Mouse (Mus musculus) intestine, embryonic 14.5 days (tissue): ENCODE data around the gene Ccdc185. TPM values are rescaled to one million over a fixed set of nuclear protein-coding genes. Genes with fewer than 3 reads are reported as not detected.

Source experiments
- ATAC-seq: fragments of 200-750 bp; cut with Nextera tagmentation; replicated peaks from 2 replicates; pipeline ENCODE4 v1.8.0; 2017; ENCODE audit warnings: low read depth, moderate number of reproducible peaks, moderate TSS enrichment, moderate library complexity; ENCODE audit not compliant: low FRiP score, low TSS enrichment
- DNase-seq: peaks from one replicate; pipeline ENCODE4 v3.0.0-alpha.2; 2018; ENCODE audit warnings: low spot score
- H3K27ac ChIP-seq: fragments of 300-500 bp; sonication (generic); 2 replicates; pipeline ENCODE4 v1.5.1; 2014; ENCODE audit warnings: low read depth, mild to moderate bottlenecking, control low read depth
- H3K27me3 ChIP-seq: fragments of 300-500 bp; sonication (generic); replicated peaks from 2 replicates; pipeline ENCODE4 v1.6.1; 2014; ENCODE audit warnings: low read length, control low read depth; ENCODE audit not compliant: control insufficient read depth, insufficient read depth
- H3K36me3 ChIP-seq: fragments of 300-500 bp; sonication (generic); 2 replicates; pipeline ENCODE4 v1.6.1; 2014; ENCODE audit warnings: low read length, control low read depth; ENCODE audit not compliant: control insufficient read depth, insufficient read depth
- H3K4me1 ChIP-seq: fragments of 300-500 bp; sonication (generic); replicated peaks from 2 replicates; pipeline ENCODE4 v1.6.1; 2014; ENCODE audit warnings: low read length, control low read depth, mixed read lengths; ENCODE audit not compliant: control insufficient read depth, insufficient read depth
- H3K4me2 ChIP-seq: fragments of 300-500 bp; sonication (generic); 2 replicates; pipeline ENCODE4 v1.6.1; 2014; ENCODE audit warnings: low read length
- H3K4me3 ChIP-seq: fragments of 300-500 bp; sonication (generic); 2 replicates; pipeline ENCODE4 v1.5.1; 2014; ENCODE audit warnings: low read depth, low read length, control low read depth, mixed read lengths
- H3K9ac ChIP-seq: fragments of 300-500 bp; sonication (generic); 2 replicates; pipeline ENCODE4 v1.6.1; 2014; ENCODE audit warnings: mild to moderate bottlenecking, low read length
- H3K9me3 ChIP-seq: fragments of 300-500 bp; sonication (generic); 2 replicates; pipeline ENCODE4 v1.6.1; 2016; ENCODE audit warnings: low read length, control low read depth; ENCODE audit not compliant: control insufficient read depth
- WGBS: fragments of 180-500 bp; shearing (Covaris S2); extraction: QIAGEN DNeasy Blood & Tissue Kit; methylation state at CpG from one replicate; pipeline ENCODE4 v1.1.7; 2014; 5-methylcytosine and 5-hydroxymethylcytosine counted together
- polyA plus RNA-seq: library from polyadenylated mRNA; unstranded; fragments of >200 nt; fragmentation: Nextera tagmentation; extraction: Ambion mirVana; gene quantifications from 2 replicates; pipeline ENCODE4 v1.2.1, GENCODE M21; 2014

The Ccdc185 gene
- polyA plus RNA-seq, 1 experiment from 2014 or later: not detected

GRCm38 (mm10) chr1:182783774-182784173 lies 34.8 kb upstream of the Ccdc185 start:
- H3K4me2 ChIP-seq: no peak overlapping the region
- ATAC-seq: no peak
- no peak for DNase-seq
- 86% methylated on average over 7 of the region's 7 CpGs for WGBS
- no peaks in the 10 kb centered on the region for H3K36me3 ChIP-seq
- no peaks in the 10 kb centered on the region for H3K27me3 ChIP-seq
- H3K9ac ChIP-seq: no peak overlapping the region
- H3K9me3 ChIP-seq: no peaks in the 10 kb centered on the region
- H3K4me3 ChIP-seq: no peak overlapping the region
- peaks cover 4% of the 10 kb centered on the region; the same call in 1 of the 2 replicates for H3K4me1 ChIP-seq
- H3K27ac ChIP-seq: no peak overlapping the region

DNA sequence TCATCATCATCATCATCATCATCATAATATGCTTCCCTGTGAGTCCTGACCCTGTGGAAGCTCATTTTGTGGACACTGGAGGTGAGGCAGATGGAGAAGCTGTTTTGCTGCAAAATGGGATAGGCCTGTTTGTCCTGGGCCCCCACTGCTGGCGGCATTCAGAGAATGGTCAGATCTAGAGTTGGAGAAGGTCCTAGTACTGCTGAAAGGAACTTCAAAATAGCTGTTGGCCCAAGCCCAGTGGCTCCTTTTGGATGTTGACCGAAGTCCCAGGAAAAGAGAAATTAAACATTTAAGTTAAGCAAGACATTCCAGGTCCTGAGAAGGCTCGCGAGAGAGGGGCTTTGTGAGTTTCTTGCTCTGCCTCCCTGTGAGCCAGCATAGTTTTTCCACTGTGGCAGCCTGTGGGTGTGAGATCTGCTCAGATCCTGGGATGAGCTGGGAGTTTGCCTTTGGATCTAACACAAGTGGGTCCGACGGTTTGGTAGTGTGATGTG lies 30.1 kb upstream of the Ccdc185 start:
- Histone ChIP-seq H3K9ac (no peak overlapping the region), H3K27me3 (no peaks in the 10 kb centered on the region), H3K27ac (no peak overlapping the region), H3K36me3 (no peaks in the 10 kb centered on the region), H3K4me1 (no peaks in the 10 kb centered on the region; the same call in 1 of the 2 replicates), H3K9me3 (no peaks in the 10 kb centered on the region), H3K4me2 (no peak overlapping the region), H3K4me3 (no peak overlapping the region)
- DNase-seq (no peak), ATAC-seq (no peak)
- 84% methylated on average over 6 of the region's 6 CpGs for WGBS

GRCm38 (mm10) chr1:182778225-182778624 lies 29.2 kb upstream of the Ccdc185 start:
- Histone ChIP-seq H3K36me3 (no peaks in the 10 kb centered on the region), H3K4me2 (no peak overlapping the region), H3K27me3 (no peaks in the 10 kb centered on the region), H3K27ac (no peak overlapping the region), H3K9me3 (no peaks in the 10 kb centered on the region), H3K4me3 (no peak overlapping the region), H3K9ac (no peak overlapping the region), H3K4me1 (no peaks in the 10 kb centered on the region; the same call in 1 of the 2 replicates)
- WGBS: 65% methylated on average over 13 of the region's 13 CpGs
- ATAC-seq (no peak), DNase-seq (no peak)

DNA sequence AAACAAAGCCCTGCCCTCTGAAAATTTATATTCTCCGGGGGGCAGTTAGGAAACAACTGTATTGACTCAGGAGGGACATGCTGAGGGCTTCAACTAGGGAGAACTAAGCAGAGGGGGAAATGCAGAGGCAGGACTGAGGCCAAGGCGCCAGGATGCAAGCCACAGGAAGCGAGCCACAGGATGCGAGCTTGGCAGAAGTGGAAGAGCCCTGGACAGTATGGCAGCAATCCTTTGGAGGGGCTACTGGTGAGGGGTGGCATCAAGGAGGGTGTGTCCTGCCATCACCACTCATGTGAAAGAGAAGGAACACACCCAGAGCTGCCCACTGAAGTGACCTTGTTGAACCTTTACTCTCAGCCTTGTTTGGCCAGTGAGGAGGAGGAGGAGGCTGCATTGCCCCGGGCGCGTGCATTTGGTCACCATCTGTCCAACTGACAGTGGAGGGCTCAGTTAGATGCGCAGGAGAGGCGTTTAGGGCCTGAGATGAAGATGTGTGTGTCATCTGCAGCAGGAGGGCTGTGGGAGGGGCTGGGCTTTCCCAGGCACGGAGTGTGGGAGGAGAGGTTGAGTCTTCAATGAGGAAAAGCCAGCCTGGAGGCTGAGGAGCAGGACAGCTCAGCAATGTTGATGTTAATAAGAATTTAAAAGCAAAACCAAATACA lies 27.9 kb upstream of the Ccdc185 start:
- Histone ChIP-seq H3K4me1 (no peaks in the 10 kb centered on the region; the same call in 1 of the 2 replicates), H3K4me3 (no peak overlapping the region), H3K4me2 (no peak overlapping the region), H3K9me3 (no peaks in the 10 kb centered on the region), H3K27me3 (no peaks in the 10 kb centered on the region), H3K36me3 (no peaks in the 10 kb centered on the region), H3K27ac (no peak overlapping the region), H3K9ac (no peak overlapping the region)
- WGBS: 64% methylated on average over 10 of the region's 10 CpGs
- DNase-seq (no peak), ATAC-seq (no peak)

DNA sequence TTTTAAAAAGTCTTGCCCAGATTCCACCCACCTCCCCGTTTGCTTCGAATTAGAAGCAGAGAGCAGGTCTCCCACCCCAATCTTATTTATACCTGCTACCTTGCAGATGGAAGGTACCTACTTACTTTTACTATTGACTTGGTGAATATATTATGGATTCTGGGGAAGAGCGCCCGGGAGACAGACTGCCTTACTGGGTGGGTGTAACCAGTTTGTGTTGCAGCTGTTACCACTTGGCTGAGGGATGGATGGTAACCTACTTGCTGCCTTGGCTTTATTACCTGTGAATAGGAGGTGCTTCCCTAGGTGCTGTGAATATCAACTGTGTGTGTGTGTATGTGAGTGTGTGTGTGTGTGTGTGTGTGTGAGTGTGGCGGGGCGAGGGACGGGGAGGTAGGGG lies 26.6 kb upstream of the Ccdc185 start:
- Histone ChIP-seq H3K27ac (no peak overlapping the region), H3K4me1 (no peaks in the 10 kb centered on the region; the same call in 1 of the 2 replicates), H3K9me3 (no peaks in the 10 kb centered on the region), H3K4me2 (no peak overlapping the region), H3K4me3 (no peak overlapping the region), H3K36me3 (no peaks in the 10 kb centered on the region), H3K27me3 (no peaks in the 10 kb centered on the region), H3K9ac (no peak overlapping the region)
- DNase-seq: no peak
- ATAC-seq: no peak
- whole genome bisulfite sequencing: 90% methylated on average over 7 of the region's 7 CpGs

DNA sequence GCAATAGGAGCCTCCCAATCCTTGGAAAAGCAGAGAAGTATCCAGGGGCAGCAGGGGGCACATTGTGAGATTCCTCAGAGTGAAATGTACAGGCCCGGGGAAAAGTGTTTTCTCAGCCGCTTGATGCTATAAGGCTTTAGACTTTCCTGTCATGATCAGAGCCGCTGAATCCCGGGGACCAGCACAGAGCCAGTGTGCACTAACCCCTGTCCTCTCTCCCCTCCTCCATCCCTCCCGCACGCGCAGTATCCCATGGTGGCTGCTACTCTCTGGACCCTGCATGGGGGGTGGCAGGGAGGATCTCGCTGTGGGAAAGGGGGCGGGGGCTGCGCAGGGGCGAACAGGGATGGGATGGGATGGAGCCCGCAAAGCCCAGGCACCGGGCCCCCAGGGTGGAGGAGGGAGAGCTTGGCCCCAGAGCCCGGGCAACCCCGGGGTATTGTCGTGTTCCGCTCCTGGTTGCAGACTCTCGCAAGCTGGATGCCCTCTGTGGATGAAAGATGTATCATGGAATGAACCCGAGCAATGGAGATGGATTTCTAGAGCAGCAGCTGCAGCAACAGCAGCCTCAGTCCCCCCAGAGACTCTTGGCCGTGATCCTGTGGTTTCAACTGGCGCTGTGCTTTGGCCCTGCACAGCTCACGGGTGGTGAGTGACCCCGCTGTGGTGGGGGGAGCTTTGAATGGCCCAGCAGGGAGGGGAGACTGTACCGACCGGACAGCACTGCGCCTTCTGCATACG lies 15.7 kb upstream of the Ccdc185 start:
- Histone ChIP-seq H3K27ac (peak overlapping the region; percentile 58; the same call in 1 of the 2 replicates), H3K4me1 (peaks cover 9% of the 10 kb centered on the region), H3K4me3 (peak overlapping the region; percentile 62), H3K9me3 (no peaks in the 10 kb centered on the region), H3K27me3 (peaks cover 7% of the 10 kb centered on the region), H3K9ac (peak overlapping the region; percentile 46), H3K36me3 (no peaks in the 10 kb centered on the region), H3K4me2 (peak overlapping the region; percentile 71)
- 4% methylated on average over 26 of the region's 27 CpGs for WGBS
- DNase-seq (no peak), ATAC-seq (peak; percentile 74)

DNA sequence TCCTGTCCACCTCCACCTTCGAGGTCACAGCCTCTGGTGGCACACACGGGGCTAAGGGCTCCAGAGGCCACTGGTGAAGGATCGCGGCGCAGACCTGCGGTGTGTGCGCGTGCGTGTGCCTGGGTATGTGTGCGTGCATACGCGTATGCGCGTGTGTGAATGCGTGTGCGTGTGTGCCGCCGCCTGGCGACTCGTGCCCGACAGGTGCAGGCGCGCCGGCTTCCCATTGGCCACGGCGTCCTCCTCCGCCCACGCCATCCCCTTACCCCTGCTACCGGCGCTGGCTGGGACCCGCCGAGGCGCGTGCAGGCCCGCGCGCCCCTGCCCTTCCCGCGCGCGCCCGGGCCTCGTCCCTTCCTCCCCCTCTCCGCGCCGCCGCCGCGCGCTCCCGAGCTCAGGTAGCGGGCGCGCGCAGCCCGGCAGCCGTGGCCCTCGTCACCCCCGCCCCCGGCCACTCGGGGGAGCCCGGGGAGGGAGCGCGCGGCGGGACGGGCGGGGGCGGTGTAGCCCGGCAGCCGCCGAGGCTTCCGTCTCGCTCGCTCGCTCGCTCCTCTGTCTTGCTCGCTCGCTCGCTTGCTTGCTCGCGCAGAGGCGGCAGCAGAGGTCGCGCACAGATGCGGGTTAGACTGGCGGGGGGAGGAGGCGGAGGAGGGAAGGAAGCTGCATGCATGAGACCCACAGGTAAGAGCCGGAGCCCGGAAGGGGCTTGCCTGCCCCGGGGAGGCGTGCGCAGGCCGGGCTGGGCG lies 14.9 kb upstream of the Ccdc185 start, which contains the start of gene Susd4:
Susd4 (plus strand) TSS at position 145 of the 746 bp plus-strand sequence.
- peak within 1 kb of the TSS; percentile 71 for H3K4me2 ChIP-seq
- peak within 1 kb of the TSS; percentile 46 for H3K9ac ChIP-seq
- WGBS: under 1% methylated on average over 88 of the region's 95 CpGs
- peak within 1 kb of the TSS; percentile 62 for H3K4me3 ChIP-seq
- ATAC-seq (peak; percentile 85), DNase-seq (peak; percentile 85)
- no peaks in the 10 kb centered on the region for H3K36me3 ChIP-seq
- H3K4me1 ChIP-seq: peaks cover 9% of the 10 kb centered on the region
- peak within 1 kb of the TSS; percentile 58 for H3K27ac ChIP-seq
- H3K9me3 ChIP-seq: no peaks in the 10 kb centered on the region
- H3K27me3 ChIP-seq: peaks cover 7% of the 10 kb centered on the region

- 14% methylated on average over 17 of the region's 17 CpGs for WGBS
- peak; percentile 24 for ATAC-seq
- Histone ChIP-seq H3K36me3 (no peaks in the 10 kb centered on the region), H3K4me1 (peaks cover 9% of the 10 kb centered on the region), H3K9ac (peak overlapping the region; percentile 46; the same call in 1 of the 2 replicates), H3K27ac (no peak overlapping the region), H3K4me2 (peak overlapping the region; percentile 71), H3K9me3 (no peaks in the 10 kb centered on the region), H3K4me3 (peak overlapping the region; percentile 62), H3K27me3 (peaks cover 7% of the 10 kb centered on the region)
- DNase-seq: no peak
Observed at GRCm38 (mm10) chr1:182763191-182763715, 14.3 kb upstream of the Ccdc185 start.
